Mouse (Mus musculus) embryonic facial prominence, embryonic 12.5 days (tissue): ENCODE data around the gene Chd6. TPM values are rescaled to one million over a fixed set of nuclear protein-coding genes. Genes with fewer than 3 reads are reported as not detected.
A peak's percentile ranks its signal among the peaks of the same experiment; 100 is the strongest.

Experiments used
- ATAC-seq: fragments of 200-750 bp; cut with Nextera tagmentation; 2 replicates; pipeline ENCODE4 v1.8.0; 2017; ENCODE audit not compliant: insufficient number of reproducible peaks, insufficient read depth, low FRiP score, low TSS enrichment
- H3K27ac ChIP-seq: fragments of 300-500 bp; sonication (generic); 2 replicates; pipeline ENCODE4 v1.5.1; 2016; ENCODE audit warnings: mild to moderate bottlenecking
- H3K27me3 ChIP-seq: fragments of 300-500 bp; sonication (generic); 2 replicates; pipeline ENCODE4 v1.6.1; 2016; ENCODE audit warnings: mild to moderate bottlenecking, moderate library complexity
- H3K36me3 ChIP-seq: fragments of 300-500 bp; sonication (generic); 2 replicates; pipeline ENCODE4 v1.6.1; 2016; ENCODE audit warnings: mild to moderate bottlenecking
- H3K4me1 ChIP-seq: fragments of 300-500 bp; sonication (generic); 2 replicates; pipeline ENCODE4 v1.6.1; 2016
- H3K4me2 ChIP-seq: fragments of 300-500 bp; sonication (generic); replicated peaks from 2 replicates; pipeline ENCODE4 v1.6.1; 2016; ENCODE audit warnings: mild to moderate bottlenecking, moderate library complexity
- H3K4me3 ChIP-seq: fragments of 300-500 bp; sonication (generic); 2 replicates; pipeline ENCODE4 v1.5.1; 2016; ENCODE audit warnings: mild to moderate bottlenecking
- H3K9ac ChIP-seq: fragments of 300-500 bp; sonication (generic); 2 replicates; pipeline ENCODE4 v1.6.1; 2016; ENCODE audit warnings: mild to moderate bottlenecking, moderate library complexity
- H3K9me3 ChIP-seq: fragments of 300-500 bp; sonication (generic); 2 replicates; pipeline ENCODE4 v1.6.1; 2016; ENCODE audit warnings: mild to moderate bottlenecking, moderate library complexity
- WGBS: fragments of 180-500 bp; shearing (Covaris S2); methylation state at CpG from one replicate; pipeline ENCODE4 v1.1.7; 2016; 5-methylcytosine and 5-hydroxymethylcytosine counted together
- polyA plus RNA-seq: library from polyadenylated mRNA; unstranded; fragments of >200 nt; fragmentation: Nextera tagmentation; extraction: Ambion mirVana; gene quantifications from 2 replicates; pipeline ENCODE4 v1.2.1, GENCODE M21; 2016

The Chd6 gene
- polyA plus RNA-seq, result 44.6 and 48.2 TPM in 2 replicates

GRCm38 (mm10) chr2:161108933-161109371 is at the start of gene Chd6:
TSS of gene Chd6 (minus strand) at chr2:161109075.
- no peaks in the 10 kb centered on the region for H3K9me3 ChIP-seq
- peak; percentile 99 for ATAC-seq
- no peaks in the 10 kb centered on the region for H3K36me3 ChIP-seq
- H3K27ac ChIP-seq, result peak within 1 kb of the TSS; percentile 99
- peak within 1 kb of the TSS; percentile 76 for H3K4me2 ChIP-seq
- H3K4me1 ChIP-seq, result peaks cover 26% of the 10 kb centered on the region
- H3K4me3 ChIP-seq, result peak within 1 kb of the TSS; percentile 96
- H3K27me3 ChIP-seq, result no peaks in the 10 kb centered on the region
- peak within 1 kb of the TSS; percentile 99 for H3K9ac ChIP-seq
- under 1% methylated on average over 26 of the region's 27 CpGs for WGBS

- WGBS, result 49% methylated on average over 7 of the region's 7 CpGs
- H3K9me3 ChIP-seq, result no peaks in the 10 kb centered on the region
- no peak overlapping the region for H3K27ac ChIP-seq
- H3K4me3 ChIP-seq, result no peak overlapping the region
- no peak overlapping the region for H3K9ac ChIP-seq
- no peak for ATAC-seq
- H3K27me3 ChIP-seq, result no peaks in the 10 kb centered on the region
- H3K36me3 ChIP-seq, result no peaks in the 10 kb centered on the region
- H3K4me2 ChIP-seq, result no peak overlapping the region
- no peaks in the 10 kb centered on the region for H3K4me1 ChIP-seq
Observed at GRCm38 (mm10) chr2:161150004-161150842, 41.3 kb upstream of the Chd6 start.

GRCm38 (mm10) chr2:161148428-161149020 is 39.6 kb upstream of the Chd6 start:
- no peaks in the 10 kb centered on the region for H3K4me1 ChIP-seq
- no peak overlapping the region for H3K4me2 ChIP-seq
- no peak overlapping the region for H3K4me3 ChIP-seq
- H3K9me3 ChIP-seq, result no peaks in the 10 kb centered on the region
- no peaks in the 10 kb centered on the region for H3K27me3 ChIP-seq
- no peaks in the 10 kb centered on the region for H3K36me3 ChIP-seq
- H3K9ac ChIP-seq, result no peak overlapping the region
- no peak for ATAC-seq
- WGBS, result 53% methylated on average over 3 of the region's 3 CpGs
- no peak overlapping the region for H3K27ac ChIP-seq

DNA sequence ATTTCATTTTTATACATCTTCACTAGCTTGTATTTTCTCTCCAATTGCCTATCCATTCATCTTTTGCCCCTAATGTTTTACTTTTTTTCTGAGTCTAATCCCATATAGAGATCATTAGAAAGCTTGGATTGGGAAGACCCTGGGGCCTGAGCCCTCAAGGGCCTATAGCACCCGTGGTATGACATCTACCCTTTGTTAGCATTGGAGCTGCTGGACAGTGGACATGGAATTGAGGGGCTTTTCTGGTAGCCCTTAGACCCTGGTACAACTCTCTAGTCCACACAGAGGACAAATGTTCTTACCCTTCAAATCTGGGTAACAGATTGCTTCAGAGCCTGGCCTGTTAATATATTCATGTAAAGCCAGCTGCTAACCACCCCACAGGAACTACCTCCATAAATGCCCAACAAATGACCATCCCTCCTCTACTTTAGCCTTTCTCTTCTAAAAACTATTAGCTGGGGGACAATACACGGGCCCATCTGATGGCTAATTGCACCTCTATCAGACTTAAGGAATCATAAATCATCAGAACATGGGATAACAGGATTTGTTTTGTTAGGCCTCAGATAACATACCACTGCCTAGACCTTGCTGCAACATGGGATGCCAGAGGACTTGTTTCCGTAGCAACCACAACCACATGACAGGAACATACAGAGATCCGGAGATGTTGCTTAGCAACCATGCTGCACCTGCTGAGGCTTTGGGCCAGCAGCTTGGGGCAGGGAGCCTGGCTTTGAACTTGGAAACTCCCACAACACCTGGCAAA is 39.0 kb upstream of the Chd6 start:
- no peaks in the 10 kb centered on the region for H3K36me3 ChIP-seq
- no peak overlapping the region for H3K4me3 ChIP-seq
- no peaks in the 10 kb centered on the region for H3K4me1 ChIP-seq
- no peaks in the 10 kb centered on the region for H3K27me3 ChIP-seq
- H3K4me2 ChIP-seq, result no peak overlapping the region
- no peak overlapping the region for H3K9ac ChIP-seq
- WGBS, result 70% methylated on average over 4 of the region's 4 CpGs
- no peaks in the 10 kb centered on the region for H3K9me3 ChIP-seq
- no peak for ATAC-seq
- H3K27ac ChIP-seq, result no peak overlapping the region

DNA sequence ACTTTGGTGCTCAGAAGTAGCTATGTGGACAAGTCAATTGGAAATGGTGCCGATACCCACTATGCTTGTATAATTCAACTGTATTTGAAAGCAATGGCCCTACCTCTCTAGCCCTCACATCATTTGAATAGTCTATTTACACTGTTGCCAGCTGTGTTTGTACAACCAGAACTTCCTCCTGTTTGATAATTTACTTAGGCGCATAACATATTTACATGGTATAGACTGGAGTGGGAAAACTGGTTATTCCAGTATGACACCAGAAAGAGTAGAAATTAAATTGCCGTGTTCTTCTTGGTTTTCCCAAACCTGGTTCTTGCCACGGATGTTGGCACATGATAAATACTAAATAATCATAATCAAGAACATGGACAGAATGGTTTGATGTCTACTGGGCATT is 35.9 kb upstream of the Chd6 start:
- no peaks in the 10 kb centered on the region for H3K27me3 ChIP-seq
- 86% methylated on average over 4 of the region's 4 CpGs for WGBS

DNA sequence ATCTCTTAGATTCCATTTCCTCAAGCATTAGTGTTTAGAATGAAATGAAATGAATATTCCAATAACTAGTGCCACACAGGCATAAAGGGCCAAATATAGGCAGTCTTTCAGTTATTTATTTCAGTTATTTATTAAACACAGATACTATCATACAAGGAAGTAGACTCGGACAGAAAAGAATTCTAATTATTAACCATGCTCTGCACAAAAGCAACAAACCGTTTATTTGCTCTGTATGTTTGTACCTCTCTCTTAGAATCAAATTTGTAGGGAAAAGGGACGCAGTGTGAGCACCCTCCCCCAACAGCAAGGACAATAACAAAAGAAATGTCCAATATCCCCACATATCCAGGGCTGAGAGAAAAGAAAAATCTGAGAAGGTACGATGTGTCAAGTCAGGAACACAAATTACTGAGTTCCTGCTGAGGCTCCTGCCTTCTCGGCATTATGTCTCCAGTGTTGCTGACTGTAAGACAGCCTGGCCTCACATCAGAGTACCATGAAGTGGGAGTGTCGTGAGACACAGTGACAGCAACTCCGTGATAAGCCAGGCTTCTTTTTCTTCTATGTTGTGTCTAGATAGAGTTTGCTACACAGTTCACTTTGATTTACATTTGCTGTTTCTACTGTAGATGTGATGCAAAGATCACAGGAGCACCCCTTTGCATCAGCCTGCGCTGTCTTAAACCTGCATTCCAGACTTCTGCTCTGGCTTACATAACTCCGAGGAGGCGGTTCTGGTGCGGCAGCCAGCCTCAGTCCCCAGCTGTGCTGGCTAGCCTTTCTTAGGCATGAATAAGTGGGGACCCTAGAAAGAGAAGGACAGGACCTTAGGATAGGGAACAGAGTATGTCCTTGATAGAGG is 30.0 kb upstream of the Chd6 start:
- no peak overlapping the region for H3K4me2 ChIP-seq
- H3K9ac ChIP-seq, result no peak overlapping the region
- H3K27ac ChIP-seq, result no peak overlapping the region
- no peaks in the 10 kb centered on the region for H3K27me3 ChIP-seq
- ATAC-seq, result no peak
- H3K4me1 ChIP-seq, result no peaks in the 10 kb centered on the region
- no peaks in the 10 kb centered on the region for H3K9me3 ChIP-seq
- WGBS, result 63% methylated on average over 11 of the region's 11 CpGs
- no peaks in the 10 kb centered on the region for H3K36me3 ChIP-seq
- H3K4me3 ChIP-seq, result no peak overlapping the region

More for the DNA sequence above, 35.9 kb upstream of the Chd6 start:
- Histone ChIP-seq H3K4me1 (no peaks in the 10 kb centered on the region), H3K36me3 (no peaks in the 10 kb centered on the region), H3K9me3 (no peaks in the 10 kb centered on the region), H3K4me2 (no peak overlapping the region), H3K4me3 (no peak overlapping the region), H3K9ac (no peak overlapping the region), H3K27ac (no peak overlapping the region)
- no peak for ATAC-seq

DNA sequence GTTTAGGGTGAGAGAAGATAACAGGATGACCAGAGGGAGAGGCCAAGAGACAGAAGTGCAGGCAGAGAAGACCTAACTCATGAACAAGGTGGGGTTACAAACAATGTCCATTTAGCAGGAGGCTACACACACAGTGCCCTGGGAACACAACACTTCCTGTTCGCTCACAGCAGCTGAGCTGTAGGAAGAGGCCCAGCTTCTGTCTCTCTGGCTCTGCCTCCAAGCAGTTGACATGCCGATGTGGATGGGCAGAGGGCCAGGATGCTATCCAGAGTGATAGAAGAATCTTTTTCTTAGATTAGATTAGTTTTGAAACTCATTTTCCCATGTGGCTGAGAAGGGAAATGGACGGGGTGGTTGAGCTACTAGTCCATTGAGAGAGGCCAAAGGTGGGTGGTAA is 28.1 kb upstream of the Chd6 start:
- H3K4me1 ChIP-seq, result no peaks in the 10 kb centered on the region
- no peak overlapping the region for H3K4me2 ChIP-seq
- no peaks in the 10 kb centered on the region for H3K36me3 ChIP-seq
- no peaks in the 10 kb centered on the region for H3K27me3 ChIP-seq
- H3K27ac ChIP-seq, result no peak overlapping the region
- H3K4me3 ChIP-seq, result no peak overlapping the region
- 61% methylated on average over 3 of the region's 3 CpGs for WGBS
- H3K9me3 ChIP-seq, result no peaks in the 10 kb centered on the region
- no peak for ATAC-seq
- no peak overlapping the region for H3K9ac ChIP-seq

DNA sequence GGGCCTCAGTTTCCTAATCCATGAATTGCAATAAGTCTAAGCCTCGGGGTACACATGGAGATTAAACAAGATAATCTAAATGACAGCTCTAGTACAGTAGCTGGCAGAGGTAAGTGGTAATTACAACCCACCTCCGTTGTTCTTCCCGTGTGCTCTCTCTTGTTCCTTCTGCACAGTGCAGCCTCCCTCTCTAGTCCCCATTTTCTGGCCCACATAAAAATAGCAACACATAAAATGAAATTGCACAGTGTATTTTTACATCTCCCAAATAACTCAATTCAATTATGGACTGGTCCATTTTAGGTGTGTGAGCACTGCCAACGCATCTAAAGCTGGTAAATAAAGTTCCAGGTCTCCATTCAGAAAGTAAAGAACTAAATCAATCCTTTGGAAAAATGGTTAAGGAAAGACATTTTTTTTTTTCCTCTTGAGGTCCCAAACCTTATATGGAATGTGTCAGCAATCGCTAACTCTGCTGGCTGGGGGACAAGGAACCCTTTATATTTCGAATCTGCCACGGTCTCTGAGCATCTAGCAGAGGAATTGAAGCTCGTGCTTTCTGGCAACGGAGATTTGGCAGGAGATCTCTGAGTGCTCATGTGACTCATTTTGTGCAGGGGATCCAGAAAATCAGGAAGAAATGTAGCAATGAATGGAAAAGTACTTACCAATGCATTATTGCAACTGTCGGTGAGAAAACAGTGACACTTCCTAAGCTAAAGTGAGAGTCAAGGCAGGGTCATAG is 19.7 kb upstream of the Chd6 start:
- Histone ChIP-seq H3K4me2 (no peak overlapping the region), H3K27ac (no peak overlapping the region), H3K27me3 (no peaks in the 10 kb centered on the region), H3K9me3 (no peaks in the 10 kb centered on the region), H3K36me3 (no peaks in the 10 kb centered on the region), H3K4me1 (no peaks in the 10 kb centered on the region), H3K9ac (no peak overlapping the region), H3K4me3 (no peak overlapping the region)
- 47% methylated on average over 10 of the region's 10 CpGs for WGBS
- ATAC-seq, result no peak

GRCm38 (mm10) chr2:161112011-161112410 is 3.1 kb upstream of the Chd6 start:
- Histone ChIP-seq H3K27ac (no peak overlapping the region), H3K9me3 (no peaks in the 10 kb centered on the region)
- ATAC-seq, result no peak

DNA sequence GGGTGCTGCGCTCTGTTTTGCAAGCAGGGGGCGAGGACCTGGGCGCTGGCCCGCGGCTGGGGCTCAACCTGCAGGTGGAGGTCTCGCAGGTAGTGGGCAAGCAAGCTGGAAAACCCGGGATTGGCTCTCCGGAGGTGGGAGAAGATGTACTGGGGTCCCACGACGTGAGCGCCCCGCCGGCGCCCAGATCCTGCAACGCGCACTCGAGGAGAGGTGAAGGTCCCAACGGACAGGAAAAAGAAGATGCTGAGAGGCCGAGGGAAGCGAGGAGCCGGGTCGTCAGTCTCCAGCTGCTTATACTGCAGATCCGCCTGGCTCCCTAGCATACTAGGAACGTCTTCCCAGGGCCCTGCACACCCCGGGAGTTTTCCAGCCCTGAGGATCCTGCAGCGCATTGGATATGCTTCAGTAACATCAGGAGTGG is 535 bp upstream of the Chd6 start:
- Histone ChIP-seq H3K4me2 (peak overlapping the region; percentile 76), H3K27ac (peak overlapping the region; percentile 4; the same call in 1 of the 2 replicates), H3K36me3 (no peaks in the 10 kb centered on the region), H3K9me3 (no peaks in the 10 kb centered on the region), H3K27me3 (no peaks in the 10 kb centered on the region), H3K4me1 (peaks cover 26% of the 10 kb centered on the region), H3K9ac (peak overlapping the region; percentile 99), H3K4me3 (peak overlapping the region; percentile 96)
- under 1% methylated on average over 26 of the region's 26 CpGs for WGBS
- ATAC-seq, result peak; percentile 11; the same call in 1 of the 2 replicates

More at GRCm38 (mm10) chr2:161112011-161112410, 3.1 kb upstream of the Chd6 start:
- peaks cover 12% of the 10 kb centered on the region for H3K4me1 ChIP-seq
- no peak overlapping the region for H3K4me2 ChIP-seq
- no peak overlapping the region for H3K4me3 ChIP-seq
- H3K9ac ChIP-seq, result no peak overlapping the region
- no peaks in the 10 kb centered on the region for H3K27me3 ChIP-seq
- no peaks in the 10 kb centered on the region for H3K36me3 ChIP-seq
- 75% methylated on average over 5 of the region's 5 CpGs for WGBS
